Mouse (Mus musculus) bone marrow, adult 2 months (tissue): ENCODE results near the gene Cd36.

ENCODE experiments used
- CTCF ChIP-seq: fragments of 200-500 bp; IDR thresholded peaks from 2 replicates; pipeline ENCODE4 v1.5.1; 2011; ENCODE audit warnings: low read length, control low read depth; ENCODE audit not compliant: control insufficient read depth, insufficient read depth
- POLR2A ChIP-seq: fragments of 200-500 bp; IDR thresholded peaks from 2 replicates; pipeline ENCODE4 v1.6.1; 2011; ENCODE audit warnings: low read depth, mild to moderate bottlenecking, control low read depth, low read length, borderline replicate concordance; ENCODE audit not compliant: control insufficient read depth

GRCm38 (mm10) chr5:17888598-17888997 is at the start of gene Cd36:
- TF ChIP-seq CTCF (no peak), POLR2A (no peak)
